Mouse (Mus musculus) myocyte (in vitro differentiated cells): Measurements from ENCODE around the gene Prkcz. TPM values are rescaled to one million over a fixed set of nuclear protein-coding genes. Genes with fewer than 3 reads are reported as not detected.
A peak's percentile ranks its signal among the peaks of the same experiment; 100 is the strongest.

ENCODE experiments used
- H3K27me3 ChIP-seq: one replicate; pipeline ENCODE4 v1.6.1; 2011; ENCODE audit not compliant: control insufficient read depth, insufficient read depth, insufficient read length
- H3K36me3 ChIP-seq: one replicate; pipeline ENCODE4 v1.6.1; 2011; ENCODE audit not compliant: control insufficient read depth, insufficient read depth
- H3K4me2 ChIP-seq: one replicate; pipeline ENCODE4 v1.6.1; 2011; ENCODE audit warnings: low read depth, control low read depth
- H3K4me3 ChIP-seq: one replicate; pipeline ENCODE4 v1.5.1; 2011; ENCODE audit warnings: mild to moderate bottlenecking, control low read depth, moderate library complexity
- H3K79me2 ChIP-seq: one replicate; pipeline ENCODE4 v1.6.1; 2011; ENCODE audit not compliant: control insufficient read depth, insufficient read depth
- H3ac ChIP-seq: one replicate; pipeline ENCODE4 v1.6.1; 2011; ENCODE audit not compliant: control insufficient read depth, insufficient read length
- CEBPB ChIP-seq: IDR thresholded peaks from 2 replicates; pipeline ENCODE4 v1.6.1; 2011; ENCODE audit warnings: mild to moderate bottlenecking, moderate library complexity; ENCODE audit not compliant: poor library complexity, insufficient read depth, severe bottlenecking
- E2F4 ChIP-seq: IDR thresholded peaks from one replicate; pipeline ENCODE4 v1.6.1; 2011; ENCODE audit warnings: mild to moderate bottlenecking, control low read depth, moderate library complexity; ENCODE audit not compliant: insufficient read depth
- MAX ChIP-seq: IDR thresholded peaks from one replicate; pipeline ENCODE4 v1.6.1; 2011; ENCODE audit warnings: low read depth, mild to moderate bottlenecking, control low read depth
- MYOD1 ChIP-seq, 3 experiments: IDR thresholded peaks; one replicate each; pipeline ENCODE4 v1.6.1; 2011; ENCODE audit warnings: control low read depth in 2 of 3, low read depth in 2 of 3, mild to moderate bottlenecking in 2 of 3, moderate library complexity in 1 of 3; ENCODE audit not compliant: insufficient read length in 2 of 3, control insufficient read depth in 1 of 3
- MYOG ChIP-seq, 3 experiments: IDR thresholded peaks; one replicate each; pipeline ENCODE4 v1.6.1; 2011; ENCODE audit warnings: control low read depth in 2 of 3, low read depth in 2 of 3, mild to moderate bottlenecking in 2 of 3; ENCODE audit not compliant: insufficient read length in 2 of 3, control insufficient read depth in 1 of 3, insufficient read depth in 1 of 3
- POLR2A ChIP-seq: IDR thresholded peaks from one replicate; pipeline ENCODE4 v1.6.1; 2011; ENCODE audit warnings: low read depth, mild to moderate bottlenecking, control low read depth, moderate library complexity; ENCODE audit not compliant: insufficient read length
- POLR2AphosphoS2 ChIP-seq: IDR thresholded peaks from one replicate; pipeline ENCODE4 v1.6.1; 2011; ENCODE audit warnings: low read depth, control low read depth; ENCODE audit not compliant: insufficient read length
- REST ChIP-seq: IDR thresholded peaks from one replicate; pipeline ENCODE4 v1.6.1; 2011; ENCODE audit warnings: mild to moderate bottlenecking, control low read depth, moderate library complexity; ENCODE audit not compliant: insufficient read depth, insufficient read length
- SRF ChIP-seq: IDR thresholded peaks from one replicate; pipeline ENCODE4 v1.6.1; 2011; ENCODE audit warnings: low read depth; ENCODE audit not compliant: control insufficient read depth, insufficient read length
- TCF12 ChIP-seq: IDR thresholded peaks from one replicate; pipeline ENCODE4 v1.6.1; 2011; ENCODE audit warnings: mild to moderate bottlenecking, control low read depth; ENCODE audit not compliant: poor library complexity, insufficient read depth, severe bottlenecking
- TCF3 ChIP-seq: IDR thresholded peaks from one replicate; pipeline ENCODE4 v1.6.1; 2011; ENCODE audit warnings: low read depth, control low read depth; ENCODE audit not compliant: insufficient read length
- USF1 ChIP-seq: IDR thresholded peaks from one replicate; pipeline ENCODE4 v1.6.1; 2011; ENCODE audit warnings: low read depth, mild to moderate bottlenecking, control low read depth, moderate library complexity
- polyA plus RNA-seq: library from polyadenylated mRNA; unstranded; fragments of >200 nt; fragmentation: generic; extraction: Trizol; gene quantifications from one replicate; pipeline ENCODE4 v1.2.1, GENCODE M21; 2012; ENCODE audit warnings: missing spikeins

Prkcz gene
- polyA plus RNA-seq, 1 experiment = 0.36 TPM

GRCm38 (mm10) chr4:155287713-155288112, 73.4 kb downstream of the Prkcz start:
- no peak overlapping the region for H3K4me2 ChIP-seq
- no peaks in the 10 kb centered on the region for H3K79me2 ChIP-seq
- no peak overlapping the region for H3K4me3 ChIP-seq
- H3ac ChIP-seq = no peak overlapping the region
- no peaks in the 10 kb centered on the region for H3K27me3 ChIP-seq
- TF ChIP-seq TCF12 (no peak), POLR2A (no peak)
- no peaks in the 10 kb centered on the region for H3K36me3 ChIP-seq

DNA sequence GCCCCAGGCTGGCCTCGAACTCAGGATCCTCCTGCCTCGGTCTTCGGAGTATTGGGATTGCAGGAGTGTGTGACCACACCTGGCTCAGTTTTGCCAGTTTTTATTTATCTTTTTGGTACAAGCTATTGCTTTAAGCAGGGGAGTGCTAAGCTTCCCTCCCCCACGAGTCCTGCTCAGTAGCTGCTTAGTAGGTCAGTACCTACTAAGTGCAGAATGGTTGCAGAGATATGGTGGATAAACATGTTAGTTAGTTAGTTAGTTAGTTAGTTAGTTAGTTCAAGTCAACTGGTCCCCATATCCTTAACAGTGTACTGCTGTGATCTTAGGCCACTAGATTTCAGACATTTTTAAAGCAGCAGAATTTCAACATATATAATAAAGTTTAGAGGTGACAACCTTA, 75.1 kb downstream of the Prkcz start:
- H3K4me3 ChIP-seq = no peak overlapping the region
- no peak overlapping the region for H3K4me2 ChIP-seq
- no peak overlapping the region for H3ac ChIP-seq
- H3K79me2 ChIP-seq = no peaks in the 10 kb centered on the region
- H3K27me3 ChIP-seq = no peaks in the 10 kb centered on the region
- TF ChIP-seq POLR2AphosphoS2 (no peak), TCF12 (no peak), REST (no peak), POLR2A (no peak), MYOG (IDR thresholded peaks at IDR 0.05; ENCODE audit: control insufficient read depth in 1 of 3, insufficient read depth in 1 of 3, insufficient read length in 2 of 3, low read depth in 2 of 3) (no peak), SRF (no peak), MYOD1 (IDR thresholded peaks at IDR 0.05; ENCODE audit: control insufficient read depth in 1 of 3, insufficient read length in 2 of 3, low read depth in 2 of 3) (no peak), MAX (no peak), TCF3 (no peak), USF1 (no peak), E2F4 (no peak), CEBPB (no peak)
- no peaks in the 10 kb centered on the region for H3K36me3 ChIP-seq

DNA sequence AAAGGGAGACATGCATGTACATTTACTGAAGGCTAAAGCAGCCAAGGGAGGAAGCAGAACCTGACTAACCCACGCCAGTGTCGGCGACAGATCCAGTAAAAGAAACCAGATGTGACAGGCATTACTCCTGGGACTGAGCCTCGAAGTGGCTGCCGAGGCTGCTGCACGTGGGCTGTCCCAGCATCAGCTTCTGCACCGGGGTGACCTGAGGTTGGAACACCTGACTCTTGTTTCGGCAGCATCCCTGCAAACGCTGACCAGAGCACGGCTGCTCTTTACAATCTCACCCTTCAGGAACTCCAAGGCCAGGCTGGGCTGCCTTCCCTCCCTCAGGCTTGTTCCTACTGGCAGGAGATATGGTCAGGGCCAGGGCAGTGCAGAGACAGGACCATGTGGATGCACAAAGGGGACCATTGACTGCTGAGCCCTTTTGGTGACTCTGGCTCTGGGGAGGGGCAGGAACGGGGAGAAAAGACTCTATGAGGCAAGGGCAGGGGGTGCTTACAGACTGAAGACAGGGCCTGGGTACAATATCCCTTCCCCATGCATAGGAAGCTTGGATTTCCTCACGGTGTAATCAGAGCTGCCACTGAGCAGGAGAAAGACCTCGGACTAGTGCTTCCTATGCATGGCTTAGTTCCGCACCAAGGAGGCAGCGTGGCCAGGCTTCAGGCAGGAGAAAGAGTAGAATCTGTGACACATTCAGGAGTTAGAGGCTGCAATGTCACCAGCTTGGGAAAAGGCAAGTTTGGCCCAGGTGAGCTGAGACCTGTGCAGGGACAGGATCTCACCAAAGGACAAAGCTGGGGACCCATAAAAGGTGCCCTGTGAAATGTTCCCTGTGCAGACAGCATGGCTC, 76.4 kb downstream of the Prkcz start:
- Histone ChIP-seq H3K79me2 (no peaks in the 10 kb centered on the region), H3K36me3 (no peaks in the 10 kb centered on the region), H3ac (no peak overlapping the region), H3K4me3 (no peak overlapping the region), H3K27me3 (no peaks in the 10 kb centered on the region), H3K4me2 (no peak overlapping the region)
- TF ChIP-seq MYOG (IDR thresholded peaks at IDR 0.05; ENCODE audit: control insufficient read depth in 1 of 3, insufficient read depth in 1 of 3, insufficient read length in 2 of 3, low read depth in 2 of 3) (no peak), TCF3 (no peak), CEBPB (no peak), POLR2A (no peak), TCF12 (no peak), POLR2AphosphoS2 (no peak), MYOD1 (IDR thresholded peaks at IDR 0.05; ENCODE audit: control insufficient read depth in 1 of 3, insufficient read length in 2 of 3, low read depth in 2 of 3) (no peak), USF1 (no peak), E2F4 (no peak), REST (no peak), SRF (no peak), MAX (no peak)

DNA sequence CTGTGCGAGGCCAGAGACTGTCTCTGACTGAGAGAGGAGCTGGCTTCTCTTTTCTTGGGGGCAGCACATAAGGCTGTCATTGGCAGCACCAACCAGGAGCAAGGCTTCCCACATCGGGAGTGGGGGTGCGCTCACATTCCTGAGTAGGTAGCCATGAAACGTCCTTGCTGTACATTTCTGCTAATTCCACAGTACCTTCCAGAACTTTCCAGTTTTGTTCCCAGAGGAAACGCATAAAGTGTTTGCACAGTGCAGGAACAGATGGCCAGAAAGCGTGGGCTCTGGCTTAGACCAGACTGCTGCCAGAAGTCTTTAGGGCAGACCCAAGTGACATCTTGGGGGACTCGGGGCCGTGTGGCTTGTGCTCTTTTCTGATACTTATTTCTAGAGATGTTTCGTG, 77.6 kb downstream of the Prkcz start:
- no peaks in the 10 kb centered on the region for H3K36me3 ChIP-seq
- no peak for TF ChIP-seq REST
- TF ChIP-seq E2F4 = no peak
- no peak for TF ChIP-seq MYOG (IDR thresholded peaks at IDR 0.05; ENCODE audit: control insufficient read depth in 1 of 3, insufficient read depth in 1 of 3, insufficient read length in 2 of 3, low read depth in 2 of 3)
- TF ChIP-seq SRF = no peak
- no peak for TF ChIP-seq MYOD1 (IDR thresholded peaks at IDR 0.05; ENCODE audit: control insufficient read depth in 1 of 3, insufficient read length in 2 of 3, low read depth in 2 of 3)
- TF ChIP-seq POLR2A = no peak
- TF ChIP-seq TCF3 = no peak
- TF ChIP-seq POLR2AphosphoS2 = no peak
- no peak for TF ChIP-seq USF1
- TF ChIP-seq MAX = no peak
- TF ChIP-seq TCF12 = no peak
- no peak for TF ChIP-seq CEBPB
- H3K27me3 ChIP-seq = no peaks in the 10 kb centered on the region
- H3K4me3 ChIP-seq = no peak overlapping the region
- no peaks in the 10 kb centered on the region for H3K79me2 ChIP-seq
- peak overlapping the region; percentile 83 for H3K4me2 ChIP-seq
- no peak overlapping the region for H3ac ChIP-seq

DNA sequence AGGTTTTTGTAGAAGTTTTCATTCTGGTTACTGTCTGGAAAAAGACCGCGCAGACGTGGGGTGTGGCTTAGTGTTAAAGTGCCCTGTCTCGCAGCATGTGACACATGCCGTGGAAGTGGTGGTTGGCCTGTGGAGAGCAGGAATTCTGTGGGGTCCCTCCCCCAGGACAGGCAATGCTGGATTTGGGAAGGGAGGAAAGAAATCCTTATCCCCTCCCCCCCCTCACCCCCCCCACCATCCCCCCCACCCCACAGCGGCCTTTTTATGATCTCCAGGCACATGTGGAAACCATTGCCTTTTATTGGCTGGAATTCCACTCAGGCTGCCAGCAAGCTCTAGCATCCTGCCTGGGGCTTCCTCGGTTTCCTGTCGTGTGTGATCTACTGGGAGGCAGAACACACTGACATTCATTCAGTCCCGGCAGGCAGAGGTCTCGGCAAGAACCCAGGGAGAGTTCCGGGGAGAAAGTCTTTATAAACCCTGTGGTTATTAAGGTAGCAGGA, 78.1 kb downstream of the Prkcz start:
- no peak overlapping the region for H3ac ChIP-seq
- no peaks in the 10 kb centered on the region for H3K36me3 ChIP-seq
- H3K4me3 ChIP-seq = no peak overlapping the region
- H3K27me3 ChIP-seq = no peaks in the 10 kb centered on the region
- peak overlapping the region; percentile 83 for H3K4me2 ChIP-seq
- no peaks in the 10 kb centered on the region for H3K79me2 ChIP-seq
- no peak for TF ChIP-seq POLR2A
- TF ChIP-seq MYOG (IDR thresholded peaks at IDR 0.05; ENCODE audit: control insufficient read depth in 1 of 3, insufficient read depth in 1 of 3, insufficient read length in 2 of 3, low read depth in 2 of 3) = no peak
- no peak for TF ChIP-seq MAX
- peak; percentile 70 for TF ChIP-seq USF1
- TF ChIP-seq TCF12 = no peak
